Mouse (Mus musculus) cerebellum, adult 18-20 months (tissue): ENCODE measurements around the gene A630023A22Rik.

Source experiments
- DNase-seq, 2 experiments: peaks; one replicate each; pipeline ENCODE4 v3.0.0; 2021

Gene A630023A22Rik

DNA sequence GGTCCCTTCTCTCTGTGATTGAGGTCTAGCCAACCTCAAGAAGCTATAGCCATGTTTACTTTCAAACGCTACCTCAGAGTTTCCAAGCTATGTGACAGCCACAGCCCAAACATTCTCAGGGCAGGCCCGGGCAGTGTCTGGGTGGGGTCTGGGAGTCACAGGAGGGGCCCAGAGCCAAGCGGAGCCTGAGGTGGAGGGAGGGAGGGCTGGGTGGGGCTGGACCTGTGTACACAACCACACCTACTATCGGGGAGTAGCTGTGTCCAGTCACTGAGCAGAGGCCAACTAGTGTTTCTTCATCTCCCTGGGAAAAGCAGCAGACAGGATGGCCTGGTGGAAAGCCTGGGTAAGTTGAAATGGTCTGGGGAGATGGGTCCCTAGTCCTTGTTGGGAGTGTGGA is 16.8 kb downstream of the A630023A22Rik start, which contains the start of gene Anxa8:
Gene Anxa8, plus strand, starts transcription at position 251 of the 400 bp plus-strand sequence.
- DNase-seq: no peak

DNA sequence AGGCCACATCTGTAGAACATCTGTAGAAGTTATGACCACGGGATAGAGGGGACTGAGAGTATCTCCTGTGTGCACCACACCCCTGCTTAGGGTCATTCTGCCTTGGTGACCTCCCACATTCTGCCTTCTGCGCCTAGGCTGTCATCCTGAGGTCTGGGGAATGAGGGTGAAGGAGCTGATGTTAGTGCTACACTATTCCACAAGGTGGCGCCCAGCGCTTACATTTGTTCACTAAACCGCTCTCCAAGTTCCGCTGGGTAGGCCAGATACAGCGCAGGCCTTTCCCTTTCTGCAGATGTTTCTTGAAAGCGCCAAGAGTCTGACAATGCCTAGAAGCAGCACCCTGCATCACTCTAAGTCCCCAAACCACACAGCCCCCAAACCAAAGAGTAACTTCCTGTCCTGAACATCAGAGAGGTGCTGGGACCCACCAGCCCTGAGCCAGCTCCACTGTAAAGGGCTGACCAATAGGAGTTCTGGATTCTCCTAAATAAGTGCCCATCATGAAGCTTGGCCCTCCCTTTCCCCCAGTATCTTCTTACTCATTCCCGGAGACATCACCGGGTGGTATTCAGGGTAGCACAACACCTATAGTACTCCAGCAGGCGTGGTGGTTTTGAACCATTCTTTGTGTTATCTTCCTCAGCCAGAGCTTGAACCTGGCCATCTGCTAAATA is 22.1 kb downstream of the A630023A22Rik start:
- DNase-seq: peak; percentile 68 to 74

DNA sequence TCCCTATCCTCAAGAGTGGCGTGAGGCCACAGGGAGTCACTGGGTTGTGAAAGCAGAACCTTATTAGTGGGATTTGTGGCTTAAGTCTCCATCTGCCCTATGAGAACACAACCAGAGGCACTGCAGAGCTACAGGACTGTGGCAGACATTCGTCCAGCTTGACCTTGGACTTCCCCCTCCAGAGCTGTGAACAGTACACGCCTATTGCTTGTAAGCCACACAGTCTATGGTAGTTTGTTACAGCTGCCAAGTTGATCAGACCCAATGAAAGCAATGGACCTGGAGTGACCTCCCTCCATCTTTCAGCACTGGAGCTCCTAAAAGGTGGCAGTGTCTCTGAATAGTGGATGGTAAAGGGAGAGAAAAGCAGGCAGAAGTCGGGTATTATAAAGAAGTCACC is 24.3 kb downstream of the A630023A22Rik start:
- no peak for DNase-seq

DNA sequence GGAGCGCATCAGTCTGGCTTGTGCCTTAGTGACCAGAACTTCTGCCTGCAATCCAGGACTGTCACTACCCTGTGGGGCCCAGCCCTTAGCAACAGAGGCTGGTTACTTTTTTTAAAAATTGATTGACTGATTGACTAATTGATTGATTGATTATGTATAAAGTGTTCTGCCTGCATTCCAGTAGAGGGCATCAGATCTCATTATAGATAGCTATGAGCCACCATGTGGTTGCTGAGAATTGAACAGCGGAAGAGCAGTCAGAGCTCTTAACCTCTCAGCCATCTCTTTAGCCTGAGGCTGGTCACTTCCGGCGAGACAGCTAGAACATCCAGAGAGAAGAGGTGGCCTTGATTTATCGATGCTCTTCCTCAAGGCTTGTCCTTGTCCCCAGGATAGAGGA is 25.3 kb downstream of the A630023A22Rik start:
- no peak for DNase-seq

DNA sequence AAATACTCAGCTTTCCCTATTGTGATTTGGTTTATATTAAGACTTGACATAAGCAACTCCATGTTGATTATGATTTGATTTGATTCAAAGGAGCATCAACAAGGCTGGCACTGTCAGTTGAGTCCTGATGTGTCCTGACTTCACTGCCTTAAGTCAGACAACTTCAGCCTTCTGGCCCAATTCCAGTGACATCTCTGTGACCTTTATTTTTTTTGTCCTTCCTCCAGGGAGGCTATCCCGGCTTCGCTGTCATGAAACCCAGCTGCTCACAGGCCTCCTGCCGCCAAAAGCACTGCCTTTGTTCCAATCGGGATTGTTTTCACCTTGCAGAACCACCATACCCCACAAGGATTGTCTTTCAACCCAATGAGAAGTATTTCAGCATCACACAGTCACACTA is 27.2 kb downstream of the A630023A22Rik start:
- no peak for DNase-seq

DNA sequence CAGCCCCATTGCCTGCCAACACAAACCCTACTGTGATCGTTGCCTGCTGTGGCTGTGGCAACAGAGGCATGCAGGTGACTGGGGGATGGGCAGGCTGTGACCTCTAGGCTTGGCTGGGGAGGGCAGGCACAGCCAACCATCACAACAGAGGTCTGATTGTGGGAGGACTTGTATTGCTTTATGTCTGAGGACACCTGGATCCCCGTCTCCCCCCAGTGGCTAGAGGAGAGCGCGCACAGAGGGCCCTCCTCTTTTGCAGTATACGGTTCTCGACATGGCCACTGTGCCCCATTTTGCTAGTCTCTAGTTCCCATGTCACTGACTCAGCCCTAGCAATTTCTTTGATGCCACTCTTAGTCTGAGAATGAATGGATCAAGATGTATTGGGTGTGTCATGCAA is 30.9 kb downstream of the A630023A22Rik start:
- DNase-seq: no peak

DNA sequence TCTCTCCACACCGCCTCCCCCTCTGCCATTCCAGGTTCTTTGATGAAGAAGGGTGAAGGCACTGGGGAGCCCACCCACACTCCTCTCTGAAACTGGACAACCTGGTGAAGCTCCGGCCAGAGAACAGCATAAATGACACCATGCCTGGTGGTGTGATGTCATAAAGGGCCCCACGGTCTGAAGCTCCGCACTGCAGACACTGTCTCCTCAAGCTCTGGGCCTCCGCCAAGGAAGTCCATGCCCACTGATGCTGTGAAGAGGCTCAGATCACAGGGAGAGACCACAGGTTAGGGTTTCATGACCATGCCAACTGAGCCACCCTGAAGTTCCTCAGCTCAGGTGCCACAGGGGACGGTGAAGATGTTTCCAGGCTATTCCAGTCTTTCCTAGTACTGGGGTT is 50.0 kb downstream of the A630023A22Rik start, which contains the start of gene Antxrl:
Gene Antxrl, plus strand, starts transcription at position 192 of the 400 bp plus-strand sequence.
- DNase-seq: no peak

DNA sequence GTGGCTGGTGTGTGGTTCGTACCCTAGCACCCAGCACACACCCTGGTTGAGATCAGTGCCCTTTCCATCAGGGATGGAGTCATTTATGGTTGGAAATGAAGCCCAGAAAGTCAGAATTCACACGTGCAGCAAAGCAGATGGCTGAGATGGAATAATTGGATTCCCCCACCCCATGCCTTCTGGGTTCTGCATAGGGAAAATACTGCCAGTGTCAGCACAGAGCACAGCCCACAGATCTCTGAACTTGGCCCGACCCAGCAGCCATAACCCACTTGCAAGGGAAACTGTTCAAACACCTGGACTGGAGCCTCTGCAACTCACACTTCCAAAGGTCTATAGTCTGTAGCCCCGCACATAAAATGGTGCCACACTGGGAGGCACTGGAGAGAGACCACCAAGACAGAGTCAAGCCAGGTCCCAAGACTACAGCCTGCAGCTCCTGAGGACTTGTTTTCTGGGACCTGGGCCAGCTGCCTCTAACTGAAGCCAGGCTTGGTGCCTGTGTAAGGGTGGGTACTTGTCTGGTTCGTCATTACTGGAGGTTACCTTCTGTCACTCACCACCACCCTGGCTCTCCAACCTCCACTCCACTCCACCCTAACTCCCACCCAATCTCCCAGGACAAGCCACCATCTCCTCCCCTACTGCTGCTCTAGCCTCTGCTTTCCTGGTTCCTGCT is 52.3 kb downstream of the A630023A22Rik start:
- no peak for DNase-seq

DNA sequence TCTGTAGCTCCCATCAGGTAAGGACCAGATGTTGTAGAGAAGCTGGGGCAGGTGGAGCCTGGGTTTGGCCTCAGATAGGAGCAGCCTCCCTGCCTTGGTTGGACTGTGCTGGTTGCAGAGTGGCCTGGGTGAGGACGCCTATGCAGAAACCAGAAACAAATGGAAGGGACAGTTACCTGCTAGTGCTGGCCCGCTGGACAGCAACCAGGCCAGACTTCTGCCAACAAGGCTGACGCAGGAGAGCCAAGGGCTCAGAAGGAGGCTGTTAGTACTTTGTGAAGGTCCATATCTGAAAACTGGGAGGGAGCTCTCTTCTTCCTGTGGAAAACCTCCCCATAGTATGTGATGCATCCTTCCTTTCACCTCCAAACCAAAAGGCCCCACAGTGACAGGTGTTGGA is 59.2 kb downstream of the A630023A22Rik start:
- no peak for DNase-seq

DNA sequence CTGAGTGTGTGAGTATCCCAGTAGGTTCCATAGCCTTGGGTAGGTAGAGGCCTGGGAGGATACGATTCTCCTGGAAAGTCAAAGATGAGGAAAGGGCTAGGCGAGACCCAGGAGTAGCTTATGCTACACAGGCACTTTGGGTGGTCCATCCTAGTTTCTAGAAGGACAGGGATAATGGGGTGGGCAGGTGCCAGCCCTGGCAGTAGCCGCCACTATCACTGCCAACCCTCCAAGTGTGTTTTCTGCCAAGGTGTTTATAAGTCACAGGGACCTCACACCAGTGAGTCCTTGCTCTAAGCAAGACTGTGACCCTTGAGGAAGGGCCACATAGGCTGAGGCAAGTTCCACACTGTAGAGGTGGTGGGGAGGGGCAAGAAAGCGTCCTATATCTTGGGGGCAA is 61.3 kb downstream of the A630023A22Rik start:
- no peak for DNase-seq

DNA sequence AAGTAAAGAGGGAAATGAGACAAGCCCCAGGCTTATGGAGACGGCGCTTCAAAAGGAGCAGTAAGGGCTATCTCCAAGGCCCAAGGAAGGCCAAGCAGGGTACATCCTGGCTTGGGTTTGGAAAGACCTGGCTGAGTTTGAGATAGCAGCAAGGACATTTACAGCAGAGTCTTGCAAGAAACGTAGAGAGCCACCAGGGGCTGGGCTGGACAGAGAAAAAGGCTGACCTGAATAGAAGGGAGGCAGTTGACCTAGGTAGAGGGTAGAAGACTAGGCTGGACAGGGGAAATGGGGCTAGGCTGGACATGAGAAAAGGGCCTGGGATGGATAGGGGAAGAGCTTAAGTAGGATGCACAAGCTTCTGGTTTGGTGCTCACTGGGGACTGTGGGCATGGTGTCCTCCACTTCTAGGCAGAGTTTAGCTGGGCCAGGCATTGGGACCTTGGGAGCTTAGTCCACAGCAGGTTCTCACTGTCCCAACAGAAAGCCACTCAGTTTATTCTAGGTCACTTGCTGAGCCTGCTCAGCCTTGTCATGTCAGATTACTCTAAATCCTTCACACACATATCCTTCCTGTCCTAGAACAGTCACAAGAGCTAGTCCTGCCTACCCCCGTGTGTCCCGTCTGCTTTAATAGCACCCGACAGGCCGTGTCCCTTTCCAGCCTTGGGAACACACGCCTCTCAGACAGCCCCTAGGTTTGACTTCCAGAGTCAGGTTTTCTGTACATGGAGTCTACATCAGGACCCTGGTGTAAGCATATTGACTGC is 68.5 kb downstream of the A630023A22Rik start:
- no peak for DNase-seq

DNA sequence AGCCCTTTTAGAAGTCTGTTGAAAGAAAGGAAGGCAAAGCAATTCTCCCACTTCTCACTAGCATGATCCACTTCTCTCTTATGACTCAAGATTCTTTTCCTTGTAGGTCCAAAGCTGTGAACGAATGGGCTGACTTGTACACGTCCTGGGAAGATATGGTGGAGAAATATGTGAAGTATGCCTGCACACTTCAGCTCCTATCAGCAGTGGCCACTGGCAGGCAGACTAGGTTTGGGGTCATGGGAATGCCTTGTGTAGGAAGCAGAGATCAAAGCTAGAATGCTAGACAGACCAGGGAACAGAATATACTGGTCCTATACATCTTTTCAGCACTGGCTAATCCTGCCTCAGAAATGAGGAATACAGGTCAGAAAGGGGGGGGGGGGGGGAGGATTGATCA is 75.8 kb downstream of the A630023A22Rik start:
- no peak for DNase-seq

DNA sequence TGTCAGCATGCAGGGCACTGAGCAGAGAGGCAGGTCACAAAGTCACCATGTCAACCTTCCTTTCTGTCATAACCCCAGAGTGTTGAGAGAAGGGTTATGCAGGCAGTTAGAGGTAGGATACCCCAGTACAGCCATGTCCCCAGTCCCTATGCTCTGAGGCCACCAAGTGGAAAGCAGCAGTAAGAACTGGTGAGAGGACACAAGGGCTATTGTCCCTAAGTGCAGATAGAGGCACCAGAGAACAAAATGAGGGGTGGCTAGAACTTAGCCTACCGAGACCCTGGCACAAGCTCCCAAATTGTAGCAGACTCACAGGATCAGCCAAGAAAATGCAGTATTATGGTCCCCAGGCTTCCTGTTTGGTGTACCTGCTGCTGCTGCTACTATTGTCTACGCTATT is 85.6 kb downstream of the A630023A22Rik start:
- no peak for DNase-seq

DNA sequence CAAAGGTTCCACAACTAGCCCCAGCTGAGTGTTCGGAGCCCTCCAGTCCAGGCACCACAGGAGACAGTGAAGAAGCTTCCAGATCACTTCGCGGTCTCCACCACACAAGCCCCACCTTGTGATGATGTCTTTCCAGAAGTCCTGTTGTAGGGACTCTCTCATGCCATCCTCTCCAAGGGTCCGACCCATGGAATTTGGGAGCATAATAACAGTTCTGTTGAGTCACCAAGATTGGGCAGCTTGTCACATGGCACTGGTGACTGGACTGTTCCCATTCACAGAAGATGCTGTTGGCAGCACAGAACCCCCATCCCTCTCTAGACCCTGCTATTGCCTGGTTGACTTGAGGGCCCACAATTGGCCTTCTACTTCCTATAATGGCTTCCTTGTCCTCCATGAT is 86.2 kb downstream of the A630023A22Rik start, which contains the start of gene Gm5460:
Gene Gm5460, plus strand, starts transcription at position 378 of the 400 bp plus-strand sequence.
- no peak for DNase-seq

DNA sequence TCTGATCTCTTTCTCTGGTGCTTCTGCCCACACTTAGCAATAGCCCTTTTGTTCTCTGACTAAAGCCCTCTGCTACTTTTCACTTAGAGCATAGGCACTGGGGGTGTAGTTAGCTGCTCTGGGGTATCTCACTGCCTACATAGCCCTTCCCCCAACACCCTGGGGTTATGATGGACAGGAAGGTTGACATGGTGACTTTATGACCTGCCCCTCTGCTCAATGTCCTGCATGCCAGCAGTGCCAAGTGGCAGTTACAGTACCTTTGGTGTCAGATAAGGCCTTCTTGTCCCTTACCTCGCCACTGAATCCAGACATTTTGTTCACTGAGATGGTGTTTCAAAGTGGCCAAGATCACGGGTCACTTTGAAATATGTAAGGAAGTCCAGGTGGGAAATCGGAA is 87.5 kb downstream of the A630023A22Rik start, which contains the start of gene Gm30083:
Gene Gm30083, minus strand, starts transcription at position 120 of the 400 bp plus-strand sequence.
- no peak for DNase-seq

DNA sequence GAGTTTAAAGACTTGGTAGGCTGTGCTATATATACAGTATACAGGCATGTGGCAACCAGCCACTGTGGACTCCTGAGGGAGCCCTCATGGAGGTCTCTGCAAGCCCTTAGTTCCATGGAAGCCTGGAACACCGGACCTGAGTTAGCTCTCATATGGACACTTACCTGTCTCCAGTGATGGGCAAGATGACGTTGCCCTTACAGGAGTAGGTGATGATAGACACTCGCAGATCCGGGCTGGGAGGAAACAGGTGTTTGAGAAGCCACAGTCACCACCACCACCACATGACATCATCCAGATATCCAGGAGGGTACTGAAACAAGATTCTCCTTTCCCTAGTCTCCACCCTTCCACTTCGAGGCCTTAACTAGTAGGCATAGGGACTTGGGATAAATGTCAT is 100.2 kb downstream of the A630023A22Rik start:
- DNase-seq: no peak

DNA sequence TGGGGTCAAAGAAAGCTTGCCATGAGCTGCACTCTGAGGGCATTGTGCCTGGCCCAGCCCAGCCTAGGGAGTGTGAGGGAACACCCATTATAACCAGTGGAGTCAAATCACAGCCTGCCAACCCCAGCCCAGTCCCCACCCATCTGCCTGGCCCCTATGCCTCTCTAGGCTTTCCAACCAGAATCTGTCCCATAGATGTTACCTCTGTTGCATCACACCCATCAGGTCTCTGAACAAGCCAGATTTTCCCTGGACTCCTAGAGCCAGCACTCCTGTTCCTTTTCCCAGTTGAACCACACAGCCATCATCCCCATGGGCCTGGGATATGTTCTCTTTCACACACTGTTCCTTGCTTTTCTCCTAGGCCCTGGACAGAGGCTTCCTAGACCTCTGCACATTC is 101.1 kb downstream of the A630023A22Rik start:
- no peak for DNase-seq
